Mouse (Mus musculus): ENCODE measurements at regions not wholly inside any gene's neighbourhood (a gene's known extent, or its start where the extent isn't known, plus 50 kb on each side); places are given as distances from the start of the nearest gene placed in this dataset.

GRCm38 (mm10) chr10:109140421-109140938, 129.7 kb upstream of the Syt1 start:
- Histone ChIP-seq H3K4me2 (replicated peaks) (no peak overlapping the region), H3K27ac (no peak overlapping the region), H3K36me3 (replicated peaks; ENCODE audit: control insufficient read depth, insufficient read depth) (no peaks in the 10 kb centered on the region), H3K4me1 (replicated peaks; ENCODE audit: control insufficient read depth, insufficient read depth, low read length) (no peaks in the 10 kb centered on the region), H3K9ac (no peak overlapping the region), H3K27me3 (ENCODE audit: control insufficient read depth, insufficient read depth, low read length) (no peaks in the 10 kb centered on the region), H3K9me3 (ENCODE audit: control insufficient read depth, low read length) (no peaks in the 10 kb centered on the region), H3K4me3 (replicated peaks; ENCODE audit: low read length) (no peak overlapping the region)
- ATAC-seq (ENCODE audit: low FRiP score) (no peak), DNase-seq (ENCODE audit: low spot score) (no peak)
- 71% methylated on average over 7 of the region's 7 CpGs for WGBS

- H3K9ac ChIP-seq, result no peak overlapping the region
- 80% methylated on average over 3 of the region's 3 CpGs for WGBS
- H3K36me3 ChIP-seq (replicated peaks; ENCODE audit: control insufficient read depth, insufficient read depth), result no peaks in the 10 kb centered on the region
- no peak overlapping the region for H3K27ac ChIP-seq
- no peak overlapping the region for H3K4me3 ChIP-seq (replicated peaks; ENCODE audit: low read length)
- no peaks in the 10 kb centered on the region for H3K27me3 ChIP-seq (ENCODE audit: control insufficient read depth, insufficient read depth, low read length)
- no peak for ATAC-seq (ENCODE audit: low FRiP score)
- H3K9me3 ChIP-seq (ENCODE audit: control insufficient read depth, low read length), result no peaks in the 10 kb centered on the region
- no peak for DNase-seq (ENCODE audit: low spot score)
- H3K4me2 ChIP-seq (replicated peaks), result no peak overlapping the region
- no peaks in the 10 kb centered on the region for H3K4me1 ChIP-seq (replicated peaks; ENCODE audit: control insufficient read depth, insufficient read depth, low read length)
Measured at GRCm38 (mm10) chr10:109136763-109137732, 126.3 kb upstream of the Syt1 start.

GRCm38 (mm10) chr10:109134521-109134920, 123.7 kb upstream of the Syt1 start:
- H3K36me3 ChIP-seq (replicated peaks; ENCODE audit: control insufficient read depth, insufficient read depth), result no peaks in the 10 kb centered on the region
- DNase-seq (ENCODE audit: low spot score), result no peak
- H3K9me3 ChIP-seq (ENCODE audit: control insufficient read depth, low read length), result no peaks in the 10 kb centered on the region
- H3K27ac ChIP-seq, result no peak overlapping the region
- no peak overlapping the region for H3K4me2 ChIP-seq (replicated peaks)
- H3K4me1 ChIP-seq (replicated peaks; ENCODE audit: control insufficient read depth, insufficient read depth, low read length), result no peaks in the 10 kb centered on the region
- WGBS, result 90% methylated on average over 4 of the region's 4 CpGs
- no peaks in the 10 kb centered on the region for H3K27me3 ChIP-seq (ENCODE audit: control insufficient read depth, insufficient read depth, low read length)
- H3K4me3 ChIP-seq (replicated peaks; ENCODE audit: low read length), result no peak overlapping the region
- no peak for ATAC-seq (ENCODE audit: low FRiP score)
- no peak overlapping the region for H3K9ac ChIP-seq

- no peak for DNase-seq (ENCODE audit: low spot score)
- no peak overlapping the region for H3K27ac ChIP-seq
- ATAC-seq (ENCODE audit: low FRiP score), result no peak
- H3K4me3 ChIP-seq (replicated peaks; ENCODE audit: low read length), result no peak overlapping the region
- H3K9me3 ChIP-seq (ENCODE audit: control insufficient read depth, low read length), result no peaks in the 10 kb centered on the region
- H3K27me3 ChIP-seq (ENCODE audit: control insufficient read depth, insufficient read depth, low read length), result no peaks in the 10 kb centered on the region
- no peaks in the 10 kb centered on the region for H3K4me1 ChIP-seq (replicated peaks; ENCODE audit: control insufficient read depth, insufficient read depth, low read length)
- WGBS, result 59% methylated on average over 8 of the region's 8 CpGs
- H3K9ac ChIP-seq, result no peak overlapping the region
- H3K36me3 ChIP-seq (replicated peaks; ENCODE audit: control insufficient read depth, insufficient read depth), result no peaks in the 10 kb centered on the region
- no peak overlapping the region for H3K4me2 ChIP-seq (replicated peaks)
Measured at GRCm38 (mm10) chr10:109132091-109132573, 121.3 kb upstream of the Syt1 start.

- H3K4me1 ChIP-seq (replicated peaks; ENCODE audit: control insufficient read depth, insufficient read depth, low read length), result no peaks in the 10 kb centered on the region
- ATAC-seq (ENCODE audit: low FRiP score) (0 out of 2 replicates have a peak, but pooled peaks have one; percentile 17), DNase-seq (ENCODE audit: low spot score) (no peak)
- H3K9ac ChIP-seq, result no peak overlapping the region
- no peaks in the 10 kb centered on the region for H3K9me3 ChIP-seq (ENCODE audit: control insufficient read depth, low read length)
- H3K27me3 ChIP-seq (ENCODE audit: control insufficient read depth, insufficient read depth, low read length), result no peaks in the 10 kb centered on the region
- 74% methylated on average over 1 of the region's 1 CpGs for WGBS
- no peak overlapping the region for H3K27ac ChIP-seq
- H3K4me2 ChIP-seq (replicated peaks), result no peak overlapping the region
- no peak overlapping the region for H3K4me3 ChIP-seq (replicated peaks; ENCODE audit: low read length)
- H3K36me3 ChIP-seq (replicated peaks; ENCODE audit: control insufficient read depth, insufficient read depth), result no peaks in the 10 kb centered on the region
Measured at GRCm38 (mm10) chr10:109129552-109130110, 118.8 kb upstream of the Syt1 start.

- no peak overlapping the region for H3K4me3 ChIP-seq (replicated peaks; ENCODE audit: low read length)
- H3K4me1 ChIP-seq (replicated peaks; ENCODE audit: control insufficient read depth, insufficient read depth, low read length), result no peaks in the 10 kb centered on the region
- H3K36me3 ChIP-seq (replicated peaks; ENCODE audit: control insufficient read depth, insufficient read depth), result no peaks in the 10 kb centered on the region
- DNase-seq (ENCODE audit: low spot score) (no peak), ATAC-seq (ENCODE audit: low FRiP score) (0 out of 2 replicates have a peak, but pooled peaks have one; percentile 21)
- H3K9me3 ChIP-seq (ENCODE audit: control insufficient read depth, low read length), result no peaks in the 10 kb centered on the region
- no peak overlapping the region for H3K4me2 ChIP-seq (replicated peaks)
- H3K27ac ChIP-seq, result no peak overlapping the region
- no peaks in the 10 kb centered on the region for H3K27me3 ChIP-seq (ENCODE audit: control insufficient read depth, insufficient read depth, low read length)
- no peak overlapping the region for H3K9ac ChIP-seq
- 94% methylated on average over 3 of the region's 3 CpGs for WGBS
Measured at GRCm38 (mm10) chr10:109129068-109129467, 118.3 kb upstream of the Syt1 start.

- H3K27ac ChIP-seq, result no peak overlapping the region
- H3K4me2 ChIP-seq (replicated peaks), result no peak overlapping the region
- WGBS, result 96% methylated on average over 2 of the region's 2 CpGs
- ATAC-seq (ENCODE audit: low FRiP score) (no peak), DNase-seq (ENCODE audit: low spot score) (no peak)
- H3K9ac ChIP-seq, result no peak overlapping the region
- H3K4me1 ChIP-seq (replicated peaks; ENCODE audit: control insufficient read depth, insufficient read depth, low read length), result no peaks in the 10 kb centered on the region
- no peak overlapping the region for H3K4me3 ChIP-seq (replicated peaks; ENCODE audit: low read length)
- no peaks in the 10 kb centered on the region for H3K9me3 ChIP-seq (ENCODE audit: control insufficient read depth, low read length)
- H3K27me3 ChIP-seq (ENCODE audit: control insufficient read depth, insufficient read depth, low read length), result no peaks in the 10 kb centered on the region
- H3K36me3 ChIP-seq (replicated peaks; ENCODE audit: control insufficient read depth, insufficient read depth), result no peaks in the 10 kb centered on the region
Measured at GRCm38 (mm10) chr10:109126699-109127098, 115.9 kb upstream of the Syt1 start.

- H3K4me1 ChIP-seq (replicated peaks; ENCODE audit: control insufficient read depth, insufficient read depth, low read length), result no peaks in the 10 kb centered on the region
- WGBS, result 92% methylated on average over 5 of the region's 5 CpGs
- DNase-seq (ENCODE audit: low spot score), result no peak
- no peak for ATAC-seq (ENCODE audit: low FRiP score)
- no peak overlapping the region for H3K4me3 ChIP-seq (replicated peaks; ENCODE audit: low read length)
- H3K9ac ChIP-seq, result no peak overlapping the region
- no peaks in the 10 kb centered on the region for H3K9me3 ChIP-seq (ENCODE audit: control insufficient read depth, low read length)
- H3K27ac ChIP-seq, result no peak overlapping the region
- H3K4me2 ChIP-seq (replicated peaks), result no peak overlapping the region
- H3K36me3 ChIP-seq (replicated peaks; ENCODE audit: control insufficient read depth, insufficient read depth), result no peaks in the 10 kb centered on the region
- no peaks in the 10 kb centered on the region for H3K27me3 ChIP-seq (ENCODE audit: control insufficient read depth, insufficient read depth, low read length)
Measured at GRCm38 (mm10) chr10:109117143-109117542, 106.4 kb upstream of the Syt1 start.

GRCm38 (mm10) chr10:109115013-109115627, 104.3 kb upstream of the Syt1 start:
- whole genome bisulfite sequencing, result 90% methylated on average over 4 of the region's 4 CpGs
- no peak overlapping the region for H3K4me2 ChIP-seq (replicated peaks)
- no peaks in the 10 kb centered on the region for H3K27me3 ChIP-seq (ENCODE audit: control insufficient read depth, insufficient read depth, low read length)
- H3K36me3 ChIP-seq (replicated peaks; ENCODE audit: control insufficient read depth, insufficient read depth), result no peaks in the 10 kb centered on the region
- H3K9ac ChIP-seq, result no peak overlapping the region
- no peaks in the 10 kb centered on the region for H3K9me3 ChIP-seq (ENCODE audit: control insufficient read depth, low read length)
- no peak overlapping the region for H3K27ac ChIP-seq
- no peak overlapping the region for H3K4me3 ChIP-seq (replicated peaks; ENCODE audit: low read length)
- ATAC-seq (ENCODE audit: low FRiP score), result no peak
- DNase-seq (ENCODE audit: low spot score), result no peak
- no peaks in the 10 kb centered on the region for H3K4me1 ChIP-seq (replicated peaks; ENCODE audit: control insufficient read depth, insufficient read depth, low read length)

Data from hindbrain, embryonic 14.5 days (tissue).